Mouse (Mus musculus): ENCODE measurements around the gene 4930524J08Rik. TPM values are rescaled to one million over a fixed set of nuclear protein-coding genes. Genes with fewer than 3 reads are reported as not detected.

4930524J08Rik gene
- polyA plus RNA-seq, 1 experiment from 2014 or later: 3.4 TPM

DNA sequence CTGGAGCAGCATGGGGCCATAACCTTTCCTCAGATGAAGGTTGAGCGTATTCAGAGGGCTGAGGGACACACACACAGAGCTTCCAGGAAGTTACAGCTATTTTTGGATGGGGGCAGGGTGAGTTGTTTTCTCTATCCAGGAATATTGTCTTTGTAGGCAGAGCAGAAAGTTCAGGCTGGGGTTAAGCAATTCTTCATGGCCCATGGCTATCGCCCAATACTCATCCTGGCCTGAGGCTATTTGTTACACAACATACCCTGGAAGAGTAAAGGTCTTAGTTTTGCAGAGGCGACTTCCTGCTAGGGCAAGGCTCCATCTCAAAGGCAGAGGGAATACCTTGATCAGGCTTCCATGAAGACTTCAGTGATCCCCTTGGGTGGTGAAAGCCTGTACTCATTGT is 15.3 kb downstream of the 4930524J08Rik start:
- DNase-seq (ENCODE audit: low spot score): no peak
- Histone ChIP-seq H3K9me3 (ENCODE audit: control insufficient read depth, low read length) (no peaks in the 10 kb centered on the region), H3K4me2 (ENCODE audit: low read depth, severe bottlenecking) (no peak overlapping the region), H3K9ac (ENCODE audit: low read length) (no peak overlapping the region), H3K4me3 (ENCODE audit: low read depth, low read length) (no peak overlapping the region), H3K4me1 (ENCODE audit: control insufficient read depth, insufficient read depth, low read length) (no peaks in the 10 kb centered on the region), H3K27me3 (ENCODE audit: control insufficient read depth, insufficient read depth, low read length) (no peaks in the 10 kb centered on the region), H3K36me3 (ENCODE audit: control insufficient read depth, insufficient read depth, low read length) (no peaks in the 10 kb centered on the region), H3K27ac (replicated peaks; ENCODE audit: low read depth, low read length) (no peak overlapping the region)
- no peak for ATAC-seq (ENCODE audit: insufficient number of reproducible peaks, low FRiP score, low TSS enrichment, low read depth)
- WGBS: 84% methylated on average over 3 of the region's 3 CpGs

DNA sequence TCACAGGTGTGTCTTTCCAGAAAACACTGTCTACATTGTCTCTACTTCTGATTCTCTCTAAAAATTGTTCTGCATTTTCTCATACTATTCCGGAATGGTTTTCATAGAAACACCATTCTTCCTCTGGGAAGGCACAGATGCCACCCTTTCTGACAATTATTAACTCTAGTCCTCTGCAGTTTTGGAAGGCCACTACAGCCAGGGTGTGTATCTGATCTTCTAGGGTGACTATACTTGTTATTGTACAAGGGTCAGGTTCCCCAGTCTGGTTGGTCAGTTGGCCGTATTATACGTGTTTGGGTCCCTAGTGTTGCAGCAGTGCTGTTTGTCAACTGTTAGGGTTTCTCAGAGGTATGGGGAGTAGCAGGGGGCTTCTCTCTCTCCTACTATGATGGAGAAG is 15.8 kb downstream of the 4930524J08Rik start:
- Histone ChIP-seq H3K4me2 (ENCODE audit: low read depth, severe bottlenecking) (no peak overlapping the region), H3K27me3 (ENCODE audit: control insufficient read depth, insufficient read depth, low read length) (no peaks in the 10 kb centered on the region), H3K4me3 (ENCODE audit: low read depth, low read length) (no peak overlapping the region), H3K4me1 (ENCODE audit: control insufficient read depth, insufficient read depth, low read length) (no peaks in the 10 kb centered on the region), H3K27ac (replicated peaks; ENCODE audit: low read depth, low read length) (no peak overlapping the region), H3K9ac (ENCODE audit: low read length) (no peak overlapping the region), H3K9me3 (ENCODE audit: control insufficient read depth, low read length) (no peaks in the 10 kb centered on the region), H3K36me3 (ENCODE audit: control insufficient read depth, insufficient read depth, low read length) (no peaks in the 10 kb centered on the region)
- ATAC-seq (ENCODE audit: insufficient number of reproducible peaks, low FRiP score, low TSS enrichment, low read depth) (no peak), DNase-seq (ENCODE audit: low spot score) (no peak)
- 91% methylated on average over 3 of the region's 3 CpGs for WGBS

DNA sequence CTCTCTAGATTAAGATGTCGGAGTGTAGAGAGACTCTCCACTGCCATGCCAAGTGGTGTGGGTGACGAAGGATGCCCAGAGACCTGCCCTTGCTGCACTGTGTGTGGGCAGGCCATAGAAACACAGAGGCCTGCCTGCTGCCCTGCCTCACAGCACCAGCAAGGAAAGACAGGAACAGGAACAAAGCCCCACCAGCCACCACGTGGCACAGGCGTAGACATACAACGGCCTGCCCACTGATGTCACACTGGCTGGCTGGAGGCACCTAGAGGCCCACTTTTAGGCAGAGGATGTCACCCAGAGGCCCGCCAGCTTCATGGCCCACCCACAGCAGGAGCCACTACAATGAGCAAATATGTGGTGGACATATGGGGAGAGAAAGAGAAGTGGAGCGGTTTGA is 21.2 kb downstream of the 4930524J08Rik start:
- H3K9ac ChIP-seq (ENCODE audit: low read length): no peak overlapping the region
- no peaks in the 10 kb centered on the region for H3K36me3 ChIP-seq (ENCODE audit: control insufficient read depth, insufficient read depth, low read length)
- 79% methylated on average over 7 of the region's 7 CpGs for WGBS
- no peaks in the 10 kb centered on the region for H3K27me3 ChIP-seq (ENCODE audit: control insufficient read depth, insufficient read depth, low read length)
- no peak overlapping the region for H3K4me2 ChIP-seq (ENCODE audit: low read depth, severe bottlenecking)
- no peak overlapping the region for H3K27ac ChIP-seq (replicated peaks; ENCODE audit: low read depth, low read length)
- no peaks in the 10 kb centered on the region for H3K9me3 ChIP-seq (ENCODE audit: control insufficient read depth, low read length)
- ATAC-seq (ENCODE audit: insufficient number of reproducible peaks, low FRiP score, low TSS enrichment, low read depth): no peak
- H3K4me1 ChIP-seq (ENCODE audit: control insufficient read depth, insufficient read depth, low read length): no peaks in the 10 kb centered on the region
- H3K4me3 ChIP-seq (ENCODE audit: low read depth, low read length): no peak overlapping the region
- DNase-seq (ENCODE audit: low spot score): no peak

DNA sequence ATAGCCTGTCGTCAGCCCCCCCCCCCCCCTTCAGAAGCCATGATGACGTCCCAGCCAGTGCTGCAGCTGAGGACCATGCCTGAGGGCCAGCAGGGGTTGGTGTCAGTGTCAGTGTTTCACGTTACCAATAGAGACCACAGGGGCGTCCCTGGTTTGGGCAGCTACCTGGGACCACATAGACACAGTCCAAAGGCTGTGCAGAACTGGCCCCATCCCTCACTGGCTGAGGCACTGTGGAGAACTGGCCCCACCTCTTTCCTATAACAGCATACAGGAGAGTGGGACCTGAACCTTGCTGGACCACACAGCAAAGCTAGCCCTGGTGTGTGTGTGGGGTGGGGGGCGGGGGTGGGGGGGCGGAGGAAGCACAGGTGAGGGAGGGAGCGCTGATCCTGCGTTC is 21.6 kb downstream of the 4930524J08Rik start:
- no peak for DNase-seq (ENCODE audit: low spot score)
- no peak for ATAC-seq (ENCODE audit: insufficient number of reproducible peaks, low FRiP score, low TSS enrichment, low read depth)
- no peaks in the 10 kb centered on the region for H3K4me1 ChIP-seq (ENCODE audit: control insufficient read depth, insufficient read depth, low read length)
- no peaks in the 10 kb centered on the region for H3K36me3 ChIP-seq (ENCODE audit: control insufficient read depth, insufficient read depth, low read length)
- H3K4me3 ChIP-seq (ENCODE audit: low read depth, low read length): no peak overlapping the region
- H3K9me3 ChIP-seq (ENCODE audit: control insufficient read depth, low read length): no peaks in the 10 kb centered on the region
- H3K27ac ChIP-seq (replicated peaks; ENCODE audit: low read depth, low read length): no peak overlapping the region
- no peak overlapping the region for H3K9ac ChIP-seq (ENCODE audit: low read length)
- 43% methylated on average over 8 of the region's 8 CpGs for WGBS
- H3K27me3 ChIP-seq (ENCODE audit: control insufficient read depth, insufficient read depth, low read length): no peaks in the 10 kb centered on the region
- H3K4me2 ChIP-seq (ENCODE audit: low read depth, severe bottlenecking): no peak overlapping the region

DNA sequence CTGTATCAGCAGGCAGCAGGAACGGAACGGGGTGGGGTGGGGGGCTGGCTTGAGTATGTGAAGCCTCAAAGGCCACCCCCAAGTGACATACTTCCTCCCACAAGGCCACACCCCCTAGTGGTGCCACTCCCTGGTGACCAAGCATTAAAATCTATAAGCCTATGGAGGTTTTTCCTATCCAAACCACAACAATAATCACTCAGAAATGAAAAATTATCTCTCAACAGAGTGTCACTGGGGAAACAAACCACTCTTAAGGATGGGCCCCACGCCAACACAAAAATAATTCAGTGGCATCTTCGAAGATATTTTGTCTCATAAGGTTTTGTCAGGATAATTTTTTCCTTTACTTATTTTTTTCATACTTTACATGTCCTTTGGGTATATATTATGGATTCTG is 25.0 kb downstream of the 4930524J08Rik start:
- no peak for DNase-seq (ENCODE audit: low spot score)
- no peak overlapping the region for H3K27ac ChIP-seq (replicated peaks; ENCODE audit: low read depth, low read length)
- H3K9ac ChIP-seq (ENCODE audit: low read length): no peak overlapping the region
- no peak for ATAC-seq (ENCODE audit: insufficient number of reproducible peaks, low FRiP score, low TSS enrichment, low read depth)
- H3K36me3 ChIP-seq (ENCODE audit: control insufficient read depth, insufficient read depth, low read length): no peaks in the 10 kb centered on the region
- H3K27me3 ChIP-seq (ENCODE audit: control insufficient read depth, insufficient read depth, low read length): no peaks in the 10 kb centered on the region
- H3K9me3 ChIP-seq (ENCODE audit: control insufficient read depth, low read length): no peaks in the 10 kb centered on the region
- 83% methylated on average over 4 of the region's 4 CpGs for WGBS
- H3K4me3 ChIP-seq (ENCODE audit: low read depth, low read length): no peak overlapping the region
- H3K4me2 ChIP-seq (ENCODE audit: low read depth, severe bottlenecking): no peak overlapping the region
- H3K4me1 ChIP-seq (ENCODE audit: control insufficient read depth, insufficient read depth, low read length): no peaks in the 10 kb centered on the region

DNA sequence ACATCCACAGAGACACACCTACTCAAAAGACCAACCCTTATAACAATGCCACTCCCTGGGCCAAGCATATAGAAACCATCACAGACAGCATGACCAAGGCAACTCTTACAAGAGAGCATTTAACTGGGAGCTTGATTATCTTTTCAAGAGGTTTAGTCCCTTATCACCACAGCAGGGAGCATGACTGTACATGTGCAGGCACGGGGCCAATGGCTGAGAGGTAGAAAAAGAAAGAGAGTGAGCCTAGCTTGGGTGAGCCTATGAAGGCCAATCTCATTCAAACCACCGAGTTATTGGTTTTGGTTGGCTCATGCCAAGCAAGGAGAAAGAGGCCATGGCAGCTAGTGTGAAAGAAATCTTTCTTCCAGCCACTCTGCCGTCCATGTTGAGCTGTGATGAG is 26.6 kb downstream of the 4930524J08Rik start:
- no peak overlapping the region for H3K4me2 ChIP-seq (ENCODE audit: low read depth, severe bottlenecking)
- 78% methylated on average over 3 of the region's 3 CpGs for WGBS
- DNase-seq (ENCODE audit: low spot score): no peak
- no peaks in the 10 kb centered on the region for H3K9me3 ChIP-seq (ENCODE audit: control insufficient read depth, low read length)
- H3K4me3 ChIP-seq (ENCODE audit: low read depth, low read length): no peak overlapping the region
- no peaks in the 10 kb centered on the region for H3K27me3 ChIP-seq (ENCODE audit: control insufficient read depth, insufficient read depth, low read length)
- no peak overlapping the region for H3K27ac ChIP-seq (replicated peaks; ENCODE audit: low read depth, low read length)
- ATAC-seq (ENCODE audit: insufficient number of reproducible peaks, low FRiP score, low TSS enrichment, low read depth): no peak
- H3K9ac ChIP-seq (ENCODE audit: low read length): no peak overlapping the region
- H3K4me1 ChIP-seq (ENCODE audit: control insufficient read depth, insufficient read depth, low read length): no peaks in the 10 kb centered on the region
- no peaks in the 10 kb centered on the region for H3K36me3 ChIP-seq (ENCODE audit: control insufficient read depth, insufficient read depth, low read length)

DNA sequence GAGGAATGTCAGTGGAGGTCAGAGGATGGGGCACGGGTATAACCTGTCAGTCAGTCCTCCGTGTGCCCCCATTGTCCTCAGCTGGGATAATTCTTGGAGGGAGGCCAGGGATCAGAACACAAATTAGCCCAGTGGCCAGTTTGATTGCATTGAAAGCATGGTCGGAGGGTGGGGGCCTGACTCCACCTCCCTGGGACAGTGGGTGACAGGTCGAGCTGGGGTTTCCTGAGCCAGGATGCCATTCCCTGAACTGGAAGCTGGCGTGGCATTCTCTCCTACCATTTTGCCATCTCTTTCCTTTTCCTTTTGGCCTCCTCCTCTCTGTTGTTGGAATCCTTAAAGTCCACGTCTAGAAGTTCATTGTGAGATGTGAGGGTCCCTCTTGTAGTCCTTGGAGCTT is 27.0 kb downstream of the 4930524J08Rik start:
- WGBS: 87% methylated on average over 6 of the region's 6 CpGs
- H3K27me3 ChIP-seq (ENCODE audit: control insufficient read depth, insufficient read depth, low read length): no peaks in the 10 kb centered on the region
- no peak for DNase-seq (ENCODE audit: low spot score)
- ATAC-seq (ENCODE audit: insufficient number of reproducible peaks, low FRiP score, low TSS enrichment, low read depth): no peak
- no peak overlapping the region for H3K4me2 ChIP-seq (ENCODE audit: low read depth, severe bottlenecking)
- no peak overlapping the region for H3K4me3 ChIP-seq (ENCODE audit: low read depth, low read length)
- no peaks in the 10 kb centered on the region for H3K36me3 ChIP-seq (ENCODE audit: control insufficient read depth, insufficient read depth, low read length)
- no peaks in the 10 kb centered on the region for H3K4me1 ChIP-seq (ENCODE audit: control insufficient read depth, insufficient read depth, low read length)
- H3K9ac ChIP-seq (ENCODE audit: low read length): no peak overlapping the region
- H3K9me3 ChIP-seq (ENCODE audit: control insufficient read depth, low read length): no peaks in the 10 kb centered on the region
- no peak overlapping the region for H3K27ac ChIP-seq (replicated peaks; ENCODE audit: low read depth, low read length)

DNA sequence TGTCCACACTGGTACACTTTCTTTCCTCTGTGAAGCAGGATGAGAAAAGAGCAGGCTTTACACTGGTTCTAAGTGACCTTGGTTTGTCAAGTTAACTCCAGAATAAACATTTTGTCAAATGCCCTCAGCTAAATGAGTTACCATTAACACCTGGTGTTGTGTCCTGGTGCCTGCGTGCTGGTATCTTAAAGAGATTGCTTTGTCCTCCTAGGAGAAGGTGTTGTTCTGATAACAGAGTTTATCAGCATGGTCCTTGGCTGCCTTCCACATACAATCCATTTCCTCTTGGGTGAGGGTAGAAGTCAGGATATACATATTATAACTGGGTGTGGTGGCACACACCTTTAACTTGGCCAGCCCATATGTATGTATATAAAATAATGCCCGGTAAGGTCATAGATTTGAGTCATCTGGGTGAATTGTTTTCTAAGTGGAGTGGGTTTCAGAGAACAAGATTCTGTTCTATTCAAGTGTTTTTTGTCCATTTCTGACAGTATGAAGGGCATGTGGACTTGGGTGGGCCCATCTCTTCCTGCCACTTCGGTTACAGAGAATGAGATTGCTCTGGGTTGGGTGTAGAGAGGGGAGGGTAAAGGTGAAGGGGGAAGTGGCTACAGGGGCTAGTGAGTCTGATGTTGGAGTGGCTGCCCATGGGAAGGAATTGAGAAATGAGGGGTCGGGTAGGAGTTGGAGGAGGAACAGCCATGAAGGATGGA is 27.6 kb downstream of the 4930524J08Rik start:
- no peak overlapping the region for H3K4me3 ChIP-seq (ENCODE audit: low read depth, low read length)
- no peak overlapping the region for H3K9ac ChIP-seq (ENCODE audit: low read length)
- H3K36me3 ChIP-seq (ENCODE audit: control insufficient read depth, insufficient read depth, low read length): no peaks in the 10 kb centered on the region
- H3K27ac ChIP-seq (replicated peaks; ENCODE audit: low read depth, low read length): no peak overlapping the region
- H3K4me2 ChIP-seq (ENCODE audit: low read depth, severe bottlenecking): no peak overlapping the region
- no peak for ATAC-seq (ENCODE audit: insufficient number of reproducible peaks, low FRiP score, low TSS enrichment, low read depth)
- no peak for DNase-seq (ENCODE audit: low spot score)
- no peaks in the 10 kb centered on the region for H3K9me3 ChIP-seq (ENCODE audit: control insufficient read depth, low read length)
- H3K27me3 ChIP-seq (ENCODE audit: control insufficient read depth, insufficient read depth, low read length): no peaks in the 10 kb centered on the region
- H3K4me1 ChIP-seq (ENCODE audit: control insufficient read depth, insufficient read depth, low read length): no peaks in the 10 kb centered on the region
- WGBS: 85% methylated on average over 4 of the region's 4 CpGs

DNA sequence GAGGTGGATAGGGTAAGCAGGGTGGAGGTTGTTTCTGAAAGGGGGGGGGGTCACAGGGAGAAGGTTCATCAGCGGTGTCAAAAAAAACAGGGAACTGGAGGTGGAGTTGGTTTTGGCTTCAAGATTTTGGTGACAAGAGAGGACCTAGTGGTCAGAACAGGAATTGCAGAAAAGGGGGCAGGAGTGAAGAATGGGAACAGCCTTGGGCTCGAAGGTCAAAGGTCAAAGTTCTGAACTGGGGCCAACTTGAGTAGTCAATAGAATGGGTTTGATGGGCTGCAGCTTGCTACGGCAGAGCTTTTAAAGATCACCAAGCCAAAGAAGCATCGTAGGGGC is 28.1 kb downstream of the 4930524J08Rik start:
- Histone ChIP-seq H3K9ac (ENCODE audit: low read length) (no peak overlapping the region), H3K27ac (replicated peaks; ENCODE audit: low read depth, low read length) (no peak overlapping the region), H3K4me3 (ENCODE audit: low read depth, low read length) (no peak overlapping the region), H3K4me1 (ENCODE audit: control insufficient read depth, insufficient read depth, low read length) (no peaks in the 10 kb centered on the region), H3K4me2 (ENCODE audit: low read depth, severe bottlenecking) (no peak overlapping the region), H3K27me3 (ENCODE audit: control insufficient read depth, insufficient read depth, low read length) (no peaks in the 10 kb centered on the region), H3K36me3 (ENCODE audit: control insufficient read depth, insufficient read depth, low read length) (no peaks in the 10 kb centered on the region), H3K9me3 (ENCODE audit: control insufficient read depth, low read length) (no peaks in the 10 kb centered on the region)
- DNase-seq (ENCODE audit: low spot score) (no peak), ATAC-seq (ENCODE audit: insufficient number of reproducible peaks, low FRiP score, low TSS enrichment, low read depth) (no peak)
- WGBS: 85% methylated on average over 4 of the region's 4 CpGs
